Mouse (Mus musculus) MEL (cell line): ENCODE results near the gene Gm20388. TPM values are rescaled to one million over a fixed set of nuclear protein-coding genes. Genes with fewer than 3 reads are reported as not detected.

ENCODE experiments used
- DNase-seq: peaks from one replicate; pipeline ENCODE4 v3.0.0; 2011; ENCODE audit warnings: low read depth, low spot score
- H3K27ac ChIP-seq: 2 replicates; pipeline ENCODE4 v1.5.1; 2012; ENCODE audit warnings: low read depth, mild to moderate bottlenecking, control low read depth, low read length, moderate library complexity; ENCODE audit not compliant: control insufficient read depth
- H3K27me3 ChIP-seq, 2 experiments: fragments of 150-350 bp in 1 of 2; sonication (generic) in 1 of 2; 2 replicates each; pipeline ENCODE4 v1.6.1; 2012; ENCODE audit warnings: low read length in 2 of 2, mild to moderate bottlenecking in 2 of 2, improper control_type of control experiment in 1 of 2, moderate library complexity in 1 of 2; ENCODE audit not compliant: insufficient read depth in 2 of 2, control insufficient read depth in 1 of 2
- H3K36me3 ChIP-seq, 2 experiments: 2 replicates each; pipeline ENCODE4 v1.6.1; 2012 to 2014; ENCODE audit warnings: low read length in 2 of 2, improper control_type of control experiment in 1 of 2, inconsistent platforms in 1 of 2, mild to moderate bottlenecking in 1 of 2; ENCODE audit not compliant: insufficient read depth in 2 of 2, control insufficient read depth in 1 of 2
- H3K4me1 ChIP-seq, 2 experiments: fragments of 150-350 bp in 1 of 2; sonication (generic) in 1 of 2; 2 replicates each; pipeline ENCODE4 v1.6.1; 2012; ENCODE audit warnings: low read length in 2 of 2, improper control_type of control experiment in 1 of 2, mild to moderate bottlenecking in 1 of 2; ENCODE audit not compliant: insufficient read depth in 2 of 2, control insufficient read depth in 1 of 2
- H3K4me3 ChIP-seq, 2 experiments: fragments of 150-350 bp in 1 of 2; sonication (generic) in 1 of 2; 2 replicates each; pipeline ENCODE4 v1.5.1; 2012; ENCODE audit warnings: low read depth in 2 of 2, low read length in 2 of 2, mild to moderate bottlenecking in 2 of 2, moderate library complexity in 2 of 2, control low read depth in 1 of 2, improper control_type of control experiment in 1 of 2; ENCODE audit not compliant: control insufficient read depth in 1 of 2, insufficient read depth in 1 of 2
- H3K79me2 ChIP-seq: 2 replicates; pipeline ENCODE4 v1.6.1; 2012; ENCODE audit warnings: mild to moderate bottlenecking, low read length, moderate library complexity; ENCODE audit not compliant: control insufficient read depth, poor library complexity, insufficient read depth
- H3K9ac ChIP-seq: 2 replicates; pipeline ENCODE4 v1.6.1; 2012; ENCODE audit warnings: low read depth, mild to moderate bottlenecking, control low read depth, low read length, moderate library complexity; ENCODE audit not compliant: control insufficient read depth, poor library complexity, severe bottlenecking
- H3K9me3 ChIP-seq: fragments of 150-350 bp; sonication (generic); replicated peaks from 2 replicates; pipeline ENCODE4 v1.6.1; 2012; ENCODE audit warnings: mild to moderate bottlenecking, low read length, improper control_type of control experiment, moderate library complexity; ENCODE audit not compliant: insufficient read depth
- BHLHE40 ChIP-seq: IDR thresholded peaks from 2 replicates; pipeline ENCODE4 v1.6.1; 2012; ENCODE audit warnings: low read depth, mild to moderate bottlenecking, inconsistent platforms, low read length, improper control_type of control experiment, borderline replicate concordance
- CHD1 ChIP-seq: IDR thresholded peaks from 2 replicates; pipeline ENCODE4 v1.6.1; 2012; ENCODE audit warnings: low read depth, mild to moderate bottlenecking, inconsistent platforms, low read length, improper control_type of control experiment
- EP300 ChIP-seq, 2 experiments: IDR thresholded peaks; 2 replicates each; pipeline ENCODE4 v1.6.1; 2011; ENCODE audit warnings: improper control_type of control experiment in 2 of 2, low read length in 2 of 2, low read depth in 1 of 2, mild to moderate bottlenecking in 1 of 2
- JUND ChIP-seq: IDR thresholded peaks from 2 replicates; pipeline ENCODE4 v1.6.1; 2011; ENCODE audit warnings: low read depth, mild to moderate bottlenecking, improper control_type of control experiment, low read length
- KAT2A ChIP-seq: conservative IDR thresholded peaks from 2 replicates; pipeline ENCODE4 v1.6.1; 2012; ENCODE audit warnings: low read depth, low read length, improper control_type of control experiment, inconsistent platforms
- MAFK ChIP-seq: IDR thresholded peaks from 2 replicates; pipeline ENCODE4 v1.6.1; 2011; ENCODE audit warnings: low read depth, mild to moderate bottlenecking, low read length, improper control_type of control experiment, borderline replicate concordance
- MYC ChIP-seq: IDR thresholded peaks from 2 replicates; pipeline ENCODE4 v1.6.1; 2011; ENCODE audit warnings: low read depth, mild to moderate bottlenecking, low read length, improper control_type of control experiment, moderate library complexity
- POLR2A ChIP-seq, 2 experiments: IDR thresholded peaks; 2 replicates each; pipeline ENCODE4 v1.6.1; 2011 to 2012; ENCODE audit warnings: low read length in 2 of 2, mild to moderate bottlenecking in 2 of 2, control low read depth in 1 of 2, improper control_type of control experiment in 1 of 2, low read depth in 1 of 2, moderate library complexity in 1 of 2; ENCODE audit not compliant: control insufficient read depth in 1 of 2, insufficient read depth in 1 of 2, poor library complexity in 1 of 2
- POLR2AphosphoS2 ChIP-seq: IDR thresholded peaks from 2 replicates; pipeline ENCODE4 v1.6.1; 2011; ENCODE audit warnings: low read length, improper control_type of control experiment
- POLR2AphosphoS5 ChIP-seq: IDR thresholded peaks from 2 replicates; pipeline ENCODE4 v1.6.1; 2012; ENCODE audit warnings: low read depth, borderline replicate concordance, mild to moderate bottlenecking, inconsistent platforms, low read length, moderate library complexity, mixed read lengths
- RCOR1 ChIP-seq: IDR thresholded peaks from 2 replicates; pipeline ENCODE4 v1.6.1; 2012; ENCODE audit warnings: low read depth, mild to moderate bottlenecking, inconsistent platforms, low read length, improper control_type of control experiment
- SIN3A ChIP-seq: IDR thresholded peaks from 2 replicates; pipeline ENCODE4 v1.6.1; 2012; ENCODE audit warnings: low read length, improper control_type of control experiment, inconsistent platforms
- SMC3 ChIP-seq: IDR thresholded peaks from 2 replicates; pipeline ENCODE4 v1.6.1; 2011; ENCODE audit warnings: low read depth, low read length, improper control_type of control experiment
- TBP ChIP-seq: IDR thresholded peaks from 2 replicates; pipeline ENCODE4 v1.8.0; 2011; ENCODE audit warnings: low read depth, low read length, improper control_type of control experiment
- TCF12 ChIP-seq: IDR thresholded peaks from 2 replicates; pipeline ENCODE4 v1.6.1; 2014; ENCODE audit warnings: low read depth, mild to moderate bottlenecking, inconsistent platforms, low read length, improper control_type of control experiment, moderate library complexity
- UBTF ChIP-seq: IDR thresholded peaks from 2 replicates; pipeline ENCODE4 v1.6.1; 2012; ENCODE audit warnings: low read depth, mild to moderate bottlenecking, inconsistent platforms, low read length, improper control_type of control experiment, moderate library complexity, borderline replicate concordance; ENCODE audit not compliant: insufficient read depth
- ZKSCAN1 ChIP-seq: IDR thresholded peaks from 2 replicates; pipeline ENCODE4 v1.6.1; 2012; ENCODE audit warnings: low read depth, mild to moderate bottlenecking, inconsistent platforms, low read length, improper control_type of control experiment, moderate library complexity
- ZMIZ1 ChIP-seq: IDR thresholded peaks from 2 replicates; pipeline ENCODE4 v1.6.1; 2012; ENCODE audit warnings: low read depth, mild to moderate bottlenecking, inconsistent platforms, low read length, improper control_type of control experiment, moderate library complexity
- ZNF384 ChIP-seq: IDR thresholded peaks from 2 replicates; pipeline ENCODE4 v1.6.1; 2012; ENCODE audit warnings: low read depth, mild to moderate bottlenecking, inconsistent platforms, low read length, improper control_type of control experiment
- polyA plus RNA-seq, 2 experiments: library from polyadenylated mRNA; stranded (reverse) in 1 of 2; unstranded in 1 of 2; fragments of >175 nt in 1 of 2; fragments of >200 nt in 1 of 2; gene quantifications; 2 replicates each; pipeline versions ENCODE4 v1.2.1 to v1.2.4; 2012; ENCODE audit warnings: low replicate concordance in 2 of 2, low read depth in 1 of 2; ENCODE audit not compliant: insufficient read length in 2 of 2, insufficient read depth in 1 of 2, missing spikeins in 1 of 2
- total RNA-seq: library from RNA; depleted of rRNA; stranded (reverse); fragments of 300-350 nt; gene quantifications from 2 replicates; pipeline ENCODE4 v1.2.3, GENCODE M21; 2012

Gene Gm20388
- total and polyA plus RNA-seq, 3 experiments, result 11.1 to 17.8 TPM; not detected in 1

DNA sequence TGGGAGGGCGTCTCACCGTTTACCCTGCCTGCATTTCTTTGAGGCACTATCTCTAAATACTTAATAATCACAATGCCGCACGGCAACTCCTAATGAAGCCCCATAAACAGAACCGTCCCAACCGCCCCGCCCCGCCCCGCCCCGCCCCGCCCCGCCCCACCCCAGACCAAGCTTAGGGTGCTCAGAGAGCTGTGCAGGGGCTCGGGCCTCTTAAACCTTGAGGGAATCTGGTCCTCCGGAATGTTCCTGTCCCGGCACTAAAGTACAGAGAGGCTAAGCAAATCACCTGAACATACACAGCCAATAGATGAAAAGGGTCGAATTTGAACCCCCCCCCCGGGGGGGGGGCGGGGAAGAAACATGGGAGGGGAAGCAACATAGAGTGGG, 1564.2 kb downstream of the Gm20388 start:
- TF ChIP-seq KAT2A, result no peak
- no peak for TF ChIP-seq TCF12
- no peak for TF ChIP-seq POLR2AphosphoS2
- no peak for TF ChIP-seq RCOR1
- TF ChIP-seq MAFK, result no peak
- TF ChIP-seq POLR2AphosphoS5, result no peak
- no peak for TF ChIP-seq EP300 (IDR thresholded peaks at IDR 0.05; ENCODE audit: low read depth in 1 of 2, low read length in 2 of 2)
- no peak for TF ChIP-seq CHD1
- TF ChIP-seq UBTF, result no peak
- no peak for TF ChIP-seq MYC
- no peak for TF ChIP-seq TBP
- TF ChIP-seq JUND, result no peak
- TF ChIP-seq ZKSCAN1, result no peak
- TF ChIP-seq POLR2A (IDR thresholded peaks at IDR 0.05; ENCODE audit: control insufficient read depth in 1 of 2, insufficient read depth in 1 of 2, low read depth in 1 of 2, low read length in 2 of 2, poor library complexity in 1 of 2), result no peak
- no peak for TF ChIP-seq ZMIZ1
- TF ChIP-seq ZNF384, result no peak
- TF ChIP-seq BHLHE40, result no peak
- TF ChIP-seq SIN3A, result no peak
- Histone ChIP-seq H3K4me1 (no peaks in the 10 kb centered on the region), H3K9me3 (no peaks in the 10 kb centered on the region), H3K4me3 (no peak overlapping the region), H3K79me2 (no peaks in the 10 kb centered on the region), H3K27me3 (no peaks in the 10 kb centered on the region), H3K36me3 (no peaks in the 10 kb centered on the region), H3K9ac (no peak overlapping the region), H3K27ac (no peak overlapping the region)
- no peak for DNase-seq

- no peak overlapping the region for H3K27ac ChIP-seq
- H3K27me3 ChIP-seq, result no peaks in the 10 kb centered on the region
- DNase-seq, result no peak
- no peak overlapping the region for H3K4me3 ChIP-seq
- no peaks in the 10 kb centered on the region for H3K79me2 ChIP-seq
- H3K36me3 ChIP-seq, result no peaks in the 10 kb centered on the region
- TF ChIP-seq SMC3, result no peak
- no peaks in the 10 kb centered on the region for H3K9me3 ChIP-seq
- no peak overlapping the region for H3K9ac ChIP-seq
- H3K4me1 ChIP-seq, result no peaks in the 10 kb centered on the region
These were observed 1567.4 kb downstream of the Gm20388 start for GRCm38 (mm10) chr8:121477851-121478547.
